Mouse (Mus musculus) embryo, embryonic 9.5 days (tissue): ENCODE measurements at regions not wholly inside any gene's neighbourhood (a gene's known extent, or its start where the extent isn't known, plus 50 kb on each side); places are given as distances from the start of the nearest gene placed in this dataset.

ENCODE experiments used
- DNase-seq: peaks from one replicate; pipeline ENCODE4 v3.0.0-alpha.2; 2017; ENCODE audit errors: extremely low spot score

DNA sequence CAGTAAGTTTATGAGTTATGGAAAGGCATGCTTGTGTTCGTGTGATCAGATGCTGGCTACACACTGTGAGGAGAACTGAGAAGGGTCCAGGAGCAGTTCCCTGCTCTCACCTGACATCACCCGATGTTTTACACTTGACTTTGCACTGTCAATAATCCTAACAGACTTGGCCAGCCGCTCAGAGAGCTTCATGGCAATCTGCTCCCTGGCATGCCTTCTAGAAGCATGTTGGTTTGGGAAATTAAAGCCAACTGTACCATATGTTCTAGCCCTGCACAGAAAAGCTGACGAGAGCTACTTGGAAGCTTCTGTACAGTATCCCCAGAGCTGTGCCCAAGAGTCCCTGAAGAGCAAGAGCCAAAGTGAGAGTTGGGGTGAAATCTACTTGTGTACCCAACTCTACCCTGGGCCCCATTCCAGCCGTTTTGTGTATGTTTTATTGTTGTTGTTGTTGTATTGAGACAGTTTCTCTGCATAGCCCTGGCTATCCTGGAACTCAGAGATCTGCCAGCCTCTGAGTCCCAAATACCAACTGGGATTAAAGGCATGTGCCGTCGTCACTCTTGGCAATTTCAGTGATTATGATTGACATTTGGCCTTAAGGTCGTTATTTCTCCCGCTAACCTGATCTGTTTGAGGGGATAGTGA lies 56.5 kb upstream of the Cnksr3 start:
- DNase-seq: no peak

DNA sequence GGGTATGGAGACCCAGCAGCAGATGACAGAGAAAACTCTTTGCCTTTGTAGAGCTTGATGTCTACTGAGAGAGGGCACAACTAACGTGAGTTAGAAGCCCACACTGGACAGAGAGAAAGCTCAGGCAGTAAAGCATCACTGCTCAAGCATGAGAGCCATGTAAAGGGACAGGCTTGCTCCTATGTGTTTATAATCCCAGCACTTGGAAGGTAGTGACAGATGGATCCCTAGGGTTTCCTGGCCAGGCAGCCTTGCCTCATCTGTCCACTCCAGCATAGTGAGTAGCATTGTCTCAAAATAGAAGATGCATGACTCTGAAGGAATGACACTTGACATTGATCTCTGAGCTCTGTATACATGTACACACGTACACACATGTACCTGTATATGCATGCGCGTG lies 55.9 kb upstream of the Cnksr3 start:
- no peak for DNase-seq

DNA sequence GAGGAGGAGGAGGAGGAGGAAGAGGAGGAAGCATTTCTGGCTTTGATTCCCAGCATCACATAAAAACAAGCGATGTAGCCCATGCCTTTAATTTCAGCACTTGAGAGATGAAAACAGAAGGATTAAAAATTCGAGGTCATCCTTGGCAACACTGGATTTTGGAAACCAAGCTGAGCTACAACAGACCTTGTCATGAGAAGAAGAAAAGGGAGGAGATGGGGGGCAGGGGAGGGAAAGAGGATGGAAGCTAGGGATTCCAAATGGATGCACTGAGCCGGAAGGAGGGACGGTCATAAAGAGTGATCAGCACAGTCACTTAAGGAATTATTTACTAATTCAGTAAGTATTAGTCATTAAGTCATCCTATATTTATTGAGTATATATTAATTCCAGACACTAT lies 55.1 kb upstream of the Cnksr3 start:
- DNase-seq: no peak

DNA sequence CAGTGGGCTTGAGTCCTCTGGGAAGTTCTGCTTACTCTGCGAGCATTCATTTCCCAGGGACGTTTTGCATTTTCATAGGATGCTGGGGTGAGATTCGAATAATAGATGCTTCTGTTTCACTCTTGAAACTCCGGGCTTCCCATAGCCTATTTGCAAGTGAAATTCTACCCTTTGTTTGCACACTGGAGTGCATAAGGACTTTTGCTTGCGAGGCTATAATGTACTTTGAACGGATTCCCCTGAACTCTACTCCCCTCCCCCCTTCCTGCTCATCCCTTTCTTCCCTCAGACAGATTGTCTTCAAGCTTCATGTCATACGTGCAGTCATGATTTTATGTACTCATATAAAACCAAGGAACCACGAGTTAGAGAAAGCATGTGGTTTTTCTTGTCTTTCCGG lies 53.4 kb upstream of the Cnksr3 start:
- DNase-seq: no peak

DNA sequence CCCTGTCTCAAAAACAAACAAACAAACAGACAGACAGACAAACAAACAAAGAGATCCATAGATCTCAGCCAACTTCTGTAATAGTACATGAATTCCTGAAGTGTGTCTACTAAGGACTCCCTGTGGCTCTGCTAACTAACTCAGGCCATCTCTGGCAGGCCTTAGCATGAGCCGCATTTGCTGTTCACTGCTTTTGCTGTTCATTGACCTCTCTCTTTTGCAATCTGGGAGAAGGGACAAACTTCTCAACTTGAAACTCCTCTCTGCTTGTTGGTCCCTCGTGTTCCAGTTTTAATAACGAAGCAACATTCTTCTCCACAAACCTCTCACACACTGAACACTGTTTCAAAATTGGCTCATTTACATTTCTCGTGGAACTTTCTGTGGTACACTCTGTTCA lies 52.7 kb upstream of the Cnksr3 start:
- no peak for DNase-seq
